Mouse (Mus musculus) cerebellum, postnatal 4 days (tissue): ENCODE results near the gene Rptor.

Experiments used
- DNase-seq, 2 experiments: peaks; one replicate each; pipeline ENCODE4 v3.0.0; 2022; ENCODE audit warnings: low spot score in 2 of 2, mixed read lengths in 1 of 2

The Rptor gene

DNA sequence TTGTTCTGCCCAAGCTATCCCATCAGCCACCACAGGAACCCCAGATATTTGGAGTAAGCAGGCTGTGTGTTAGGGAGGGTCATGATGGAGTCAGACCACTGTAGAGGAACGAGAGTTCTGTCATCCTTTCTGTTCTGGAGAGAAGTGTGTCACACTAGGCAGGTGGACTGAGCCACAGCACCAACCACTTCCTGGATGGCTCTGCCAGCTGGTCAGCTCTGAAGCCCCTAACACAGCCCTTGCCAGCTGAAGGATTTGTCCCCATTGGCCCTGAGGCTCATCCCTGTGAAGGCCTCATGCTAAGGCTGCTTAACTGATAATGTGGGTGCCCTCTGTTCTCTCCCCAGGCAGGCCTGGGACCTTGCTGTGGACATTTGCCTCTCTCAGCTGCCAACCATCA lies 208.9 kb downstream of the Rptor start:
- no peak for DNase-seq

DNA sequence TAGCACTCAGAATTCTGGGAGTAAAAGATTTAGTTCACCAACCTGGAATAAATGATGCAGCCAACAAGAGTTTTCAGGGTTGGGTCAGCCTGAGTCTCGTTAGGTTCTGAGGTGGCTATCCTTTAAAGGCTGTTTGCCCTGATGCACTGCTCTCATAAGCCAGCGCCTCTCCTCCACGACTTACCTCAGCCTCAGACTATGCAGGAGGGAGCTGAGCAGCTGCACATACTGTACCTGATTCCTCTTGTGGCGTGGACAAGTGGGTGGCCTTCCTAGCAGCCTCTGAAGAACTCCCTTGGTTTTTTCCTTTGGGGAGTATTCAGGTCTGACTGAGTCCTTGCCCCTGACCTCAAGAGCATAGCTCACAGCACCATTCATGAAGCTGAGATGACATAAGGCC lies 209.4 kb downstream of the Rptor start:
- no peak for DNase-seq

DNA sequence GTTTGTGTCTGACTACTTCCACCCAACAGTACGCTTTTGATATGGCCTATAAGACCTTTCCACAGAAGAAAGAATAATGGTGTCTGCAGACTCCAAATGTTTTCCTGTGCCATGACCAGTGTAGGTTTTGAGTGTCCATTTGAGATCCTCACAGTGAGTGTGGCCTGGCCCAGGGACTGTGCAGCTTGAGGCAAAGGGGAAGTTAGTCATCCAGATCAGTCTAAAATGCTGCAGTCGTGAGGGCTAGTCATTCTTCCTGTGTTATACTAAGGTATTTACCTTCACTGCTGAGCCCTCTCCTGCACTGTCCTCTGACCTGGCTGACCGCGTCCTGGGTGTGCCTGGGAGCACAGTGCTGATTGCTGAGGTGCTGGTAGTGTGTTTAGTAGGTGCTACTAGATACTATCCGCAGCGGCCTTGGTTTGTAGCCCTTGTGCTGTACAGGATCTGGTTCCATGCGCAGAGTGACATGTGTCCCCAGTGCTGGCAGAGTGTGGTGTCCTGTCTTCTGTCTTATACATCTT lies 211.4 kb downstream of the Rptor start:
- no peak for DNase-seq

DNA sequence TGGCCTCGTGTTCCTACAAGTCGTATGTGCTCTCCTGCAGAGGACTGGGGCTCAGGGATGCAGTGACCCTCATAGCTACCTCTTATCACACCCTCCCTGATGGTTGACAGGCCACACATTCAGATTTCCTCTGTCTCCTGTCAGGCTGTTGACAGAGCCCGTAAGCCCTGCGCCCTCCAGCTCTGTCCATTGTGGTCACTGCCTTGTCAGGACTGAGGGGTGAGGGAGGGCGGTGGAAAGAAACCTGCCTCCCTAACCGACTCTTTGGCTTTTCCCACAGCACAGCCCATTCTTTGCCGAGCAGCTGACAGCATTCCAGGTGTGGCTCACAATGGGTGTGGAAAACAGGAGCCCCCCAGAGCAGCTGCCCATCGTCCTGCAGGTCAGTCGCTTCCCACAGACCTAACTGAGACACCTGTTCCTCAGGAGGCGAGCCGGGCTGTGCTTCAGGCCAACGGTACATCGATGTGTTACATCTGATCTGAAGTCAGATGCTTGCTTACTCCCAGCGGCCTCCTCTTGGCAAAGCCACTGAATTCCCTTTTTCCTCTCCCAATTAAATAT lies 214.2 kb downstream of the Rptor start:
- no peak for DNase-seq

DNA sequence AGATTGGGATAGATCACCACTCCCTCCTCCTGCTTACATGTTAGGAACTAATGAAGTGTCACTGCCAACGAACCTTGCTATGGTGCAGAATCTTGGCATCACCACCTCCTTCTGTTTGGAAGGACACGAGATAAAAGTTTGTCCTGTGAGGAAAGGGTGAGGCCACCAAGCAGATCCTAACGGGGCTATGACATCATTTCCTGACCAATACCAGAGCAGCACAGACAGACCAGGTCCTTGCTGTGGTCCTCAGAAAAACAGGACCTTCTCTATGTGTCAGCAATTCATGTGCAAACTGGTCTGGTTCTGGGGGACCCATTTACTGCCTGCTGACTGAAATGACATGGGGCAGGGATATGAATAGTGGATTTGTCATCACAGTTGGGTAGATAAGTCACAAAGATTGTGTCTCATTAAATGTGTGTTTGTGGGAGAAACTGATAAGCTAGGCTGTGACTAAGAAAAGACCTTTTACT lies 214.7 kb downstream of the Rptor start:
- DNase-seq = no peak

DNA sequence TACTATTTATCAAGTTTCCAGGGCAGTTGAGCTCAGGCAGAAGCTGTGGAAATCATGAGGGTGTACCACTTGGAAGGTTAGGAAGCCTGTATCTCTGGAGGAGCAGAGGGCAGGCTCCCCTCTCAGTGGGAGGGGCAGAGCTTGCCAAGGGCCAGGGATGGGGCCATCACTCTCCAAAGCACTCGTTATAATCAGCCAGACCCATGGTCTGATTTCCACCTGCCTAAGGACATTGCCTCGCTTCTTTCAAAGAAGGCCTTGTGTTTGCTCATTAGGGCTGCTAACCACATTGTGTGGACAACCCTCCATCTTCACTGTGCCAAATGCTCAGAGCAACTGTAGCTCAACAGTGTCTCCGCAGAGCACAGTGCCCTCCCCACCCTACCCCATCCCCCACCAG lies 215.2 kb downstream of the Rptor start:
- no peak for DNase-seq

DNA sequence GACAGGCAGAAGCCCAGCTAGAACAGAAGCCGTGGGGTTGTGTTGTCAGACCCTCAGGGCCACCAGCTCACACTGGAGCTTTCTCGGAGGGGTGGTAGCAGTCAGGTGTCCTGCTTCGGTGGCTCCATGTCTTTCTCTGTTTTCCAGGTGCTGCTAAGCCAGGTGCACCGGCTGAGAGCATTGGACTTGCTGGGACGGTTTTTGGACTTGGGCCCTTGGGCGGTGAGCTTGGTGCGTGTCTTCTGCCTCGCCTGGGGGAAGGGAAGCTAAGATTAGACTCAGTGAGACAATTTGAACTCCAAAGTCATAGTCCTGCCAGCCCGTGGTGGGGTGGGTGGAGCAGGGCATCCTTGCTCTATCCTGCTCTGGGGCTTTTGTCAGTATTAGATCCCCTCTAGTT lies 218.8 kb downstream of the Rptor start:
- no peak for DNase-seq

DNA sequence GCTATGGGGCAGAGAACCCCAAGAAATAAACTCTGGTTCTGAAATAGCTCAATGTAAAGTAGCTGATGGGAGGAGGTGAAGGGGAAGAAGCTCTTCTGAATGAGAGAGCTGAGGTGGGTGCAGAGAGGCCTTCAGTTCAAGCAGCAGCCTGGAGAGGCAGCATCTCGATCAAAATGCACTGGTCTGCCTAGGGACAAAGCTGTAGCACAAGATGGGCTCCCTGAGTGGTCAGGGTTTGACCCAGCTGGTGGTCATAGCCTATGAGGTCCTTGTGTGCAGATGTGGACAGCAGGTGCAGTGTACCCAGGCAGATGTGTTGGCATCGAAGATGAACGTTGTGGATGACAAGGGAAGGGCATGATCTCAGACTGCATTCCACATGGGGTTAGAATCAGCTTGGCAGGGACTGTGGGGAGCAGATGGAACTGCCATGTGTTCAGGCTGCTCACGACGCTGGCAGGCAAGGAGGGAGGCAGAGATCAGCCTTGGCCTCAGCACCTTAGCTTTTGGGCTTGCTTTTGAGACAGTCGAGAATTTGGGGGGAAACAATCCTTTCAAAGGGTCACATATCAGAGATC lies 221.5 kb downstream of the Rptor start:
- peak in 1 of 2 experiments; percentile 50 for DNase-seq

DNA sequence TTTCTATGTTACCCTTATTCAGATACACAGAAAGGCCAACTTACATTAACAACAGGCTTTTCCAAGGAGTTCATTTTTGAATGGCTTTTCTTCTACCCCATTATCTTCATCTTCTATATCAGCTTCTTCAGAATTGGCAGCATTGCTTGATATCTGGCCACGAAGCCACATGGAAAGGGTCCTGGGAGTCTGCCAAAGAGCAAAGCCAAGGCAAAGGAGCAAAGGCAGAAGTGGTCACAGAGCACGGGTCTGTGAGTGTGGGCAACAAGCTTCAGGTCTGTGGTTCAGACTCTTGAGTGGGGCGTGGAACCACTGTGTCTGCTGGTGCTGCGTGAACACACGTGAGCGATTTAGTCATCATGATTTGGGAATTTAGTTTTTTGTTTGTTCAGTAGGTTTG lies 223.1 kb downstream of the Rptor start:
- DNase-seq = peak in 1 of 2 experiments; percentile 47

DNA sequence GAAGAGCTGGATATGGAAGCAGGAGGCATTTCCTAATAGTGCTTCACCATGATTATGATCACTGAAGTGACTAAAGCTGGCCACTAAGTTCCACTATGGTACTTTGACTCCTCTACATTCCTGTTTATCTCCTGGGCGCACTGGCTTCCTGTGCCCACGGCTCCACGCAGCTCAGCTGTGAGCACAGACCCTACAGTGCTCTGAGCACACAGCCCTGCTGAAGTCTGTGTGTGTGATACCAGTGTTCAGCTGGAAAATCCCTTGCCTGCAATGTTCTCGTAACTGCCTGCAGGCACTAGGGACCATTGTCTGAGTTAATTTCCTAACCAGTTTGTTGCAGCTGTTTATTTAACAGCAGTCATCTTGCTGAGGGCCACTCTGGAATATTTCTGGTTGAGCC lies 223.5 kb downstream of the Rptor start:
- no peak for DNase-seq

DNA sequence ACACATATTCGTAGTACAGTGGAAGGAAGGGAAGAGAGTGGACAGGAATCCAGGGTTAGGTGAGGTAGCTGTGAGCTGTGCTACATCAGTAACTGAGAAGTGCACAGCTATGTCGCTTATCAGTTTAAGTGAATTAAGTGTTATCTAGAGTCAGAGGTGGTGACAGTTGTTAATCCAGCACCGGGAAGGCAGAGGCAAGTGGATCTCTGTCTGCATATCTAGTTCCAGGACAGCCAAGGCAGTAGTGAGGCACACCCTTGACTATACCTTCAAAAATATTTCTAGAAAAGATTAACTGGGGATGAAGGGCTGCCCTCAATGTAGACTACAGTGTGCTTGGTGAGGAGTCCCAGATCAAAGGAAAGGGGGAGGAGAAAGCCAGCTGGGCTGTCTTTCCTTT lies 226.4 kb downstream of the Rptor start:
- no peak for DNase-seq

DNA sequence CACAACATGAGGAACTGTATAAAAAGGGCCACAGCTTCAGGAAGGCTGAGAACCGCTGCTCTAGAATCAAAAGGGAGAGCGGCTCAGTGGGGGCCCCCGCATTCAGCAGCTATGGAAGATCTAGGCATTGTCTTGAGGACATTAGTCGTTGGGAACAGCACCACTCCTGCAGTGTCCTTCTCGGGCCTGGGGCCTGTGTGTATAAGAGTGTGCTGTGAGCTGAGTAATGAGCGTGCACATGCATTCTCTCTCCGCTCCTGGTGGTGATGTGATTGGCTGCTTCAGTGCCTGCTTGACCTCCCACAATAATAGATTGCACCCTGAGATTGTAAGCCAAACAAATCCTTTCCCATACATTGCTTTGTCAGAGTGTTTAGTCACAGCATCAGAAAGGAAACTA lies 229.0 kb downstream of the Rptor start:
- no peak for DNase-seq

DNA sequence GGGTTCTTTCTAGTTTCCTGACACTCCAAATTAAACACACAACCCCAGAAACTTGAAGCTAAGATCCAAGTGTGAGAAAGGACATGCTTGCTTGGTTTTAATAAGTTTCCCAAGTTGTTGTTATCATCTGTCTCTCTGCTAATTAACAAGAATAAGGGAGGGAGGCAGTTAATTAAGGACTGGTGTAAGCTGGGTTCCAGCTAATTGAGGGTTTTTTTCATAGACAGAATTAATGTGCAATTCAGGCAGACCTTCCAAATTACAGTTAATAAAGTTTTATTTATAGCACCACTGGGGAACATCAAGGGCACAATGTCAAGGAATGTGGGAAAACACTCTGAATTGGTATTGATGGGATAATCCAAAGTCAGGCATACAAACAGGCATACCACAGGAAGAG lies 230.6 kb downstream of the Rptor start:
- no peak for DNase-seq

DNA sequence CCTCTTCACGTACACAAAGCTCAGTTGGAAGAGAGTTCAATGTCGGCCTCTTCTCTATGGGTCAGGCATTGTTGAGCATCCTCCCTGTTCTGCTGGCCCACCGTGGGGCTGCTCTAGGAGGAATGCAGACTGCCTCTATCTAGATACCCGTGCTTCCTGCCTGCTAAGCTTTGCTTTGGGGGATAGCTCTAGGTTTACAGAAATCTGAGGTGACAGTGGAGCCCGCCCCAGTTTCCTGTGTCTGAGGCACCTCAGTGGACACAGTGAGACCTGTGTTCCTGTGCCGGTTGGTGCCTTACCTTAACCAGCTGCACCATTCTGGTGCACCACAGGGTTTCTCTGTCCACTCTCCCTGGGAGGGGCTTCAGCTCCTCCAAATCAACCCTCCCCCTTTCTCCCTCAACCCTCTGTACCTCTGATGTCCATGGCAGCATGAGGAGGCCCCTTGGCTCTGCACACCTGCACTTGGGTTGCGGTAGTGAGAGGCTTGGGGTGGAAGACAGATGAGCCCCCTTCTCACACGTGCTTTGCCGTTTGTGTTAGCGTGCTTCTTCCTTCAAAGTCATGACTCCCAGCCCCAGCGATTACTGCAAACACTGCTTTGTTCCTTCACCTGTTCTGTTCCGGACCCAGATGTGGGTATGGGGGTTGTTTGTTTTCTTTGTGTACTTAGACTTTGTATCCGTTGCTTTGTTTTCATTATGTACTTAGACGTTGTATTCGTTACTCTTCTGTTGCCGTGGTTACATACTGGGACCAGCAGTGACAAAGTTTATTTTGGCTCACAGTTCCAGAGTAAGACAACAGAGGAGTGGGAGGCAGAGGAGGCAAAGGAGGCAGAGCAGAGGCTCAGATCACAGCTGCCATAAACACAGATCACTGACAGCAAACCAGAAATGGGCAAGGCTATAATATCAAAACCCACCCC lies 231.4 kb downstream of the Rptor start:
- no peak for DNase-seq

DNA sequence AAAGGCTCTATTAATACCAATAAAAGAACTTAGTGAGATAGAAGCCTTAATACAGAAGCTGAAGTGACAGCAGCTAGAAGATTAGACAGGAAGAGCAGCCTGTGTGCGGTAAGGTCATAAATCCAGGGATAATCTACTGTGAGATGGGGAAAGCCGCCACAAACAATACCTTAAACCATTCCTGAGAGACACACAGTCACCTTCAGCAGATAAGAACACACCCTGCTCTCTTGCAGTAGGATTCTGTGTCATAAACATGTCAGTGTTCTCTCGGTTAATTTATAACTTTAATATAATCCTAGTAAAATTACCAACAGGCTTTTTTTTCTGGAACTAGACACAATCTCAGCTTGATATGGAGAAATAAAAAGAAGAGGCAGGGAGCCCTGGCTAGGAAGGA lies 233.6 kb downstream of the Rptor start:
- no peak for DNase-seq

DNA sequence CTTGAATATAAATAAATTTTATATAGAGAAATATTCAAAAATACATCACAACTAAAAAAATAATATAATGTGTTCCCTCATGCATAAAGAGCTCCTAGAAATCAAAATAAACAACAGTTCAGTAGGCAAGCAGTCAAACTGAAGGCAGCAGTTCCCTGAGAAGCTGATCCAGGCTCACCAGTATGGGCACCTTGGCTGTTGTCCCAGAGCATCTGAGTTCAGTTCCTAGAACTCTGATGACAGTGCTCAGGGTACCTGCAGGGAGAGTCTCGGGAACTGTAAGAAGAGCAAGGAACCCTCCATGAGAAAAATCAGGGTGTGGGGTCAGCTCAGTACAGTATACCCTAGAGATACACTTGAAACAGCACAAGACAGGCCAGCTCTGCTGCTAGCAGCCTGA lies 235.1 kb downstream of the Rptor start:
- no peak for DNase-seq

DNA sequence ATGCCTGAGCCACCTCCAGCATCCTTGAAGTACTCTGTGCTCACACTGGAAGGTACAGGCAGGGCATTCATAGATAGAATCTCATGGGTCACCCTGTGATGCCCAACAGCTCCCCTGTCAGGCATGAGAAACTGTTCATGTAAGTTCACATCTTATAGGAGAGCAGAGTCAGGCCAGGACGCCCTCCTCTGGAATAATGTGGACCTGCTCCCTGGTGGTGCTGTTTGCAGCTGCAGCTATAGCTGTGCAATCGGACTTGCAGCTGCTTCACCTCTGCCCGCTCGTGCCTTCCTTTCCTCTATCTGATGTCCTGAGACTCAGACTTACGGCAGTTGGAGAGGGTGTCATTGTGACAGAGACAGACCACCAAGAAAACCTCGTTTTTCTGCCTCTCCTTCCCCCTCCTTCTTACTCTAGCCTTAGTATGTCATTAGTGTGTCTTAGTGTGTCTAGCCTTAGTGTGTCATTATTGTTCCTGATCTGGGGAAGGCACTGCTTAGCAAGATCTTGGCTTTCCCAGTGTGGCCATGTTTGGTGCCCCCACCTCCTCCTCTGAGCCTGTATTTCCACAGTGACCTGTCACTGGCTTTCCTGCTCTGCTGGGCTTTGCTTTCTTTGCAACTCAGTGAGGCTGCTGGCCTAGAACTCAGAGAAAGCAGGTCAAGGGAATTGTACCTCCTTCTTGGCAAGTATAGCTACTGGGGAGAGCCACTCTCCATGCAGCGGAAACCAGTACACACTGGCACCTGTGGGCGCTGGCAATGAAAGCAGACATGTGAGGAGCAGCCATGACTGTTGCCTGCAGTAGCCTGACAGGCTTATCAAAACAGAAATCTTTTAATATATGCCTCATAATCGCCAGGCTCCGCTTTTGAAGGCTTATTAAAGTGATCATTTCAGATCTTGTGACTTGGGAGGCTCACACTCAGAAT lies 237.0 kb downstream of the Rptor start:
- no peak for DNase-seq

DNA sequence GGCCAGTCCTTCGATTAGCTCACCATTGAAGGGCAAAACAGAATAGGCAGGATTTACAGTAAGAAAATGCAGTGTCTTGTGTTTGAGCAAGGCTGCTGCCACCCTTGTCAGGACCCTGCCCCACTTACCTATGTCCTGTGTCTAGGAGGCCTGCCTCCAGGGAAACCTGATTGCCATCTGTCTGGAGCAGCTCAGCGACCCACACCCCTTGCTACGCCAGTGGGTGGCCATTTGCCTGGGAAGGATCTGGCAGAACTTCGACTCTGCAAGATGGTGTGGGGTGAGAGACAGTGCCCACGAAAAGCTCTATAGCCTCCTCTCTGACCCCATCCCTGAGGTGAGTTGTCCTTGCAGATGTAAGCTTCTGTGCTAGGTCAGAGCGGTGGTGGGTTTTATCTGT lies 243.9 kb downstream of the Rptor start:
- DNase-seq = no peak

DNA sequence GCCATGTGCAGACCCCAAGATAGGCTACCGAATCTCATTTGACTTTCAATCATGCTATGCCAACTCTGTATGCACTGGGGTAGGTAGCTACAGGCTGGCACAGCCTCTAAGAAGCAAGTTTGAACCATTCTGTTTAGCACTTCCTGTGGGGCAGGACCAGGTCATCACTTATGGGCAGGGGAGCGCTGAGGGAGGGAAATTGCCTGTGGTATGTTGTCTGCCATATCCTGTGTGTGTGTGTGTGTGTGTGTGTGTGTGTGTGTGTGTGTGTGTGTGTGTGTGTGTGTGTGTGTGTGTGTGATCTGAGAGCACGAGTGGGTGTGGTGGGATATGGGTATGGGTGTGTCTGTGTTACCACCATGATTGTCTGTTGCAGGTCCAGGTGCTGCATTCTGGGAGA lies 244.4 kb downstream of the Rptor start:
- DNase-seq = no peak

DNA sequence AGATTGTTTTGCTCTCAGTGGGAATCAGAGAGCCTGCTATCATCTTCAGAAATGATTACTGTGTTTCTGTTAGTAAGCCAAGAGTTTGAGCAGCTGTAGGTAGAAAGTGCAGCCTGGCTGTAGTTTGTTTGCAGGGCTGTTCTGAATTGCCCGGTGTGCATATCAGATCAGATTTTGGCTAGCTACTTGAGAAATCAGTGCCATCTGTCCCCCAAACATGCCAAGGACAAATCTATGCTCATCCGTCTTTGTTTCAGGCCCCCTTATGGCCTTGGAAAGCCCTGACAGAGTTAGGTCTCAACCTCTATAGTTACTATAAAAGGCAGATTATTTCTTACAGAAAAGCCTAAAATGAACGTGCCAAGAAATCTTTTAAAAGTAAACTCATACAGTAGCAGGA lies 244.9 kb downstream of the Rptor start:
- no peak for DNase-seq

DNA sequence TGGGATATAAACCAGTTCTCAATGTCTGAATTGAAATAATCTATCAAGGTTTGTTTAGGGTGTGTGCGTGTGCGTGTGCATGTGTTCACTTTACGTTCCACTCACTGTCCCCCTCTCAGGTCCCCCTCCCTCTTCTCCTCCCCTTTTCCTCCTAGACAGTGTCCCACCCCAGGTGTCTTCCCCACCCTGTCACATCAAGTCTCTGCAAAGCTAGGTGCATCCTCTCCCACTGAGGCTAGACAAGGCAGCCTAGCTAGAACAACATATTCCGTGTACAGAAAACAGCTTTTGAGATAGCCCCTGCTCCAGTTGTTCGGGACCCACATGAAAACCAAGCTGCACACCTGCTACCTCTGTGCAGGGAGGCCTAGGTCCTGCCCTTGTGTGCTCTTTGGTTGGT lies 245.5 kb downstream of the Rptor start:
- no peak for DNase-seq

DNA sequence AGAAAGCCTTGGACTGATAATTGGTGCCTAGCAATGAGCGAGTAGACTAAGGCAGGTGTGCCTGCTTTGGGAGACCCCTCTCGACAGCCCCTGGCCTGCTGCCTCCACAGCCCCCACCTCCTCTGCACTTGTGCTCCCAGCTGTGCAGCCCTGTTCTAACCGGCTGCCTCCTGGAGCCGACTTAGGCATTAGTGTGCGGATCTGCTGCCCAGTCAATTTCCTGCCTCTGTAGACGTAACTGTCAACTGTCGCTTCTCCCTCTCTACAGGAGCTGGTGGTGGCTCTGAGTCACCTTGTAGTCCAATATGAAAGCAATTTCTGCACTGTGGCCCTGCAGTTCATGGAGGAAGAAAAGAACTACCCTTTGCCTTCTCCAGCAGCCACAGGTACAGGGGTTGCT lies 253.3 kb downstream of the Rptor start:
- DNase-seq = no peak
